Comparison of ENCODE assay signal across 9 mouse cellular contexts in genomic region chr2:163823248-163823647, GRCm38 (mm10). TPM values are rescaled to one million over a fixed set of nuclear protein-coding genes. Genes with fewer than 3 reads are reported as not detected.
DNase-seq lines count a peak whose midpoint lies in the region; ATAC-seq and TF ChIP-seq lines count a peak whose summit lies in the region.
"Had no signal": no experiment of that assay in that cellular context is flagged by ENCODE, and none has a peak within 500 bp of the region (broad histone marks: within the 10 kb centered on the region; RNA-seq: fewer than 3 reads in every experiment).

No protein-coding gene starts in this region.

- H3K4me2 ChIP-seq in kidney, postnatal 0 days (ENCODE audit: low read length): peak overlapping the region; percentile 52
- H3K4me2 ChIP-seq in lung, embryonic 16.5 days (ENCODE audit: low read depth, low read length): peak overlapping the region; percentile 51

- H3K36me3 ChIP-seq in E14TG2a.4 (ENCODE audit: insufficient read depth, low read length): no peaks in the 10 kb centered on the region
- H3K36me3 ChIP-seq in kidney, postnatal 0 days (ENCODE audit: insufficient read depth, low read length): no peaks in the 10 kb centered on the region
- H3K36me3 ChIP-seq in lung, embryonic 16.5 days (ENCODE audit: control insufficient read depth, insufficient read depth, low read length): no peaks in the 10 kb centered on the region
- no peaks in the 10 kb centered on the region for H3K36me3 ChIP-seq in splenic B cell, adult 2 months (ENCODE audit: control insufficient read depth, insufficient read depth, low read length, poor library complexity, severe bottlenecking)

- H3K27ac ChIP-seq in kidney, postnatal 0 days: no peak overlapping the region
- H3K27ac ChIP-seq in lung, embryonic 16.5 days (ENCODE audit: low read length): no peak overlapping the region; the same call in 1 of the 2 replicates

- H3K4me3 ChIP-seq in E14TG2a.4 (replicated peaks; ENCODE audit: low read length): no peak overlapping the region
- no peak overlapping the region for H3K4me3 ChIP-seq in kidney, postnatal 0 days (replicated peaks; ENCODE audit: low read depth, low read length)
- peak overlapping the region; percentile 30; the same call in 1 of the 2 replicates for H3K4me3 ChIP-seq in lung, embryonic 16.5 days (ENCODE audit: low read length)

- peaks cover 9% of the 10 kb centered on the region for H3K4me1 ChIP-seq in E14TG2a.4 (replicated peaks; ENCODE audit: low read depth, low read length)
- H3K4me1 ChIP-seq in kidney, postnatal 0 days (replicated peaks; ENCODE audit: insufficient read depth, low read length): no peaks in the 10 kb centered on the region
- H3K4me1 ChIP-seq in lung, embryonic 16.5 days (replicated peaks; ENCODE audit: control insufficient read depth, insufficient read depth, low read length): peaks cover 10% of the 10 kb centered on the region

- DNase-seq in gastrocnemius, adult 18-20 months (ENCODE audit: low spot score): peak; percentile 48
- no peak for DNase-seq in gastrocnemius, postnatal 25 days
- DNase-seq in cerebellum, adult 9-10 months: peak; percentile 41
- peak; percentile 44 to 58 for DNase-seq in gastrocnemius, postnatal 4 days (ENCODE audit: low spot score in 2 of 2)
- peak; percentile 56 for DNase-seq in kidney, postnatal 0 days (ENCODE audit: low spot score)
- peak; percentile 61 for DNase-seq in splenic B cell, adult 2 months (ENCODE audit: low read depth, low spot score)

- H3K27me3 ChIP-seq in E14TG2a.4 (ENCODE audit: insufficient read depth, low read length): peaks cover 17% of the 10 kb centered on the region
- H3K27me3 ChIP-seq in kidney, postnatal 0 days (ENCODE audit: insufficient read depth, low read length): no peaks in the 10 kb centered on the region
- no peaks in the 10 kb centered on the region; the same call in 1 of the 2 replicates for H3K27me3 ChIP-seq in lung, embryonic 16.5 days (ENCODE audit: control insufficient read depth, insufficient read depth, low read depth, low read length)
- no peaks in the 10 kb centered on the region for H3K27me3 ChIP-seq in splenic B cell, adult 2 months (ENCODE audit: control insufficient read depth, insufficient read depth, low read length, poor library complexity, severe bottlenecking)

- WGBS in kidney, postnatal 0 days: 8% methylated on average over 4 of the region's 4 CpGs
- WGBS in lung, embryonic 16.5 days: 11% methylated on average over 4 of the region's 4 CpGs

- ATAC-seq in kidney, postnatal 0 days (replicated peaks; ENCODE audit: low FRiP score, low read depth): no peak
- no peak for ATAC-seq in lung, embryonic 16.5 days (ENCODE audit: low read depth)

- TF ChIP-seq CTCF in E14TG2a.4 (conservative IDR thresholded peaks at IDR 0.05; ENCODE audit: low read length): peak; percentile 100
- peak; percentile 90 for TF ChIP-seq CTCF in kidney, postnatal 0 days (IDR thresholded peaks at IDR 0.05; ENCODE audit: low read depth)

- 0 out of 2 replicates have a peak overlapping the region, but pooled peaks have one; percentile 8 for H3K9ac ChIP-seq in kidney, postnatal 0 days (ENCODE audit: low read depth, low read length)
- H3K9ac ChIP-seq in lung, embryonic 16.5 days (ENCODE audit: low read length): no peak overlapping the region

- H3K9me3 ChIP-seq in E14TG2a.4 (ENCODE audit: low read length): no peaks in the 10 kb centered on the region
- no peaks in the 10 kb centered on the region for H3K9me3 ChIP-seq in kidney, postnatal 0 days (replicated peaks; ENCODE audit: low read length)
- no peaks in the 10 kb centered on the region for H3K9me3 ChIP-seq in lung, embryonic 16.5 days (ENCODE audit: control insufficient read depth, low read length)

RNA-seq across cellular contexts. Expression of gene Ccn5, which starts 2.6 kb away (rescaled TPM):
- total RNA-seq in gastrocnemius, adult 18-20 months (2021): under 1 TPM; 0.82 to 0.95 TPM
- total RNA-seq in gastrocnemius, postnatal 25 days (2021): 1 to 10 TPM in 1 of 2 experiments, under 1 TPM in 1; 0.20 to 1.3 TPM
- under 1 TPM; 0.91 to 0.93 TPM for total RNA-seq in gastrocnemius, postnatal 4 days (2021)
- polyA plus RNA-seq in kidney, postnatal 0 days (2015; fragmentation: Nextera tagmentation; extraction: Ambion mirVana): 0.17 and 0.28 TPM in 2 replicates
- 2.4 and 4.1 TPM in 2 replicates for polyA plus RNA-seq in lung, embryonic 16.5 days (2015; fragmentation: Nextera tagmentation; extraction: Ambion mirVana)

RNA-seq across cellular contexts. Expression of gene Kcnk15, which starts 30.2 kb away (rescaled TPM):
- total RNA-seq in gastrocnemius, adult 18-20 months (2021): not detected
- not detected for total RNA-seq in gastrocnemius, postnatal 25 days (2021)
- not detected for total RNA-seq in gastrocnemius, postnatal 4 days (2021)
- not detected in 2 replicates for polyA plus RNA-seq in kidney, postnatal 0 days (2015; fragmentation: Nextera tagmentation; extraction: Ambion mirVana)
- polyA plus RNA-seq in lung, embryonic 16.5 days (2015; fragmentation: Nextera tagmentation; extraction: Ambion mirVana): not detected in 2 replicates
- total RNA-seq: left cerebral cortex, postnatal 10 days had no signal
